Mouse (Mus musculus) neutrophil, adult 65 days (primary cell): ENCODE measurements around the gene Tmem100. TPM values are rescaled to one million over a fixed set of nuclear protein-coding genes. Genes with fewer than 3 reads are reported as not detected.

Source experiments
- total RNA-seq: library from RNA; stranded (reverse); gene quantifications from 2 replicates; pipeline ENCODE4 v1.2.4, GENCODE M21; 2023

Tmem100 gene
- not detected in 2 replicates for total RNA-seq

GRCm38 (mm10) chr11:90029841-90030398 lies at the start of gene Tmem100:
Gene Tmem100 (plus strand): TSS chr11:90030348.

GRCm38 (mm10) chr11:90002231-90002986 lies 27.7 kb upstream of the Tmem100 start, which contains the start of gene Pctp:
Gene Pctp (minus strand): TSS chr11:90002894.

Other genes with a start within 250 kb of the Tmem100 start
- gene Pctp, start 27.5 kb upstream of the Tmem100 start, total RNA-seq, result 8.1 and 8.7 TPM in 2 replicates
- 0.57 and 1.6 TPM in 2 replicates for gene Gm45716, start 157.3 kb downstream of the Tmem100 start, total RNA-seq
- 5.2 and 8.6 TPM in 2 replicates for gene Mmd, start 219.1 kb downstream of the Tmem100 start, total RNA-seq